Mouse (Mus musculus) left cerebral cortex, postnatal 14 days (tissue): ENCODE results near the gene Mettl6. TPM values are rescaled to one million over a fixed set of nuclear protein-coding genes. Genes with fewer than 3 reads are reported as not detected.

ENCODE experiments used
- DNase-seq, 2 experiments: peaks; one replicate each; pipeline ENCODE4 v3.0.0; 2021 to 2022; ENCODE audit warnings: low spot score in 2 of 2, mixed read lengths in 1 of 2
- intact Hi-C: fragments of 180-260 bp; cut with DNase I; formaldehyde crosslinking; loops from one replicate; pipeline ENCODE4 v1.15.1; 2025
- long read RNA-seq, 2 experiments: library from polyadenylated mRNA; stranded (forward); transcript quantifications; one replicate each; pipeline ENCODE4 v2.0.0; 2021
- total RNA-seq, 2 experiments: library from RNA; stranded (reverse); gene quantifications; 2 replicates each; pipeline ENCODE4 v1.2.3; 2021

The Mettl6 gene
- 10 to 100 TPM; 24.9 to 29.4 TPM for total RNA-seq
- long read RNA-seq, experiment 1, transcript Mettl6-201 (6 exons, 3,946 nt) = major isoform, 15 of 35 reads
- long read RNA-seq, experiment 1, partial matches to known transcripts = 3 of 35 reads
- long read RNA-seq, experiment 1, other reads (novel, unspliced or antisense) = 8 of 35 reads
- long read RNA-seq, experiment 2, transcript Mettl6-207 (5 exons, 793 nt) = minor isoform, 6 of 37 reads
- long read RNA-seq, experiment 2, transcript Mettl6-201 (6 exons, 3,946 nt) = major isoform, 19 of 37 reads
- long read RNA-seq, experiment 2, partial matches to known transcripts = 2 of 37 reads
- long read RNA-seq, experiment 2, other reads (novel, unspliced or antisense) = 9 of 37 reads

DNA sequence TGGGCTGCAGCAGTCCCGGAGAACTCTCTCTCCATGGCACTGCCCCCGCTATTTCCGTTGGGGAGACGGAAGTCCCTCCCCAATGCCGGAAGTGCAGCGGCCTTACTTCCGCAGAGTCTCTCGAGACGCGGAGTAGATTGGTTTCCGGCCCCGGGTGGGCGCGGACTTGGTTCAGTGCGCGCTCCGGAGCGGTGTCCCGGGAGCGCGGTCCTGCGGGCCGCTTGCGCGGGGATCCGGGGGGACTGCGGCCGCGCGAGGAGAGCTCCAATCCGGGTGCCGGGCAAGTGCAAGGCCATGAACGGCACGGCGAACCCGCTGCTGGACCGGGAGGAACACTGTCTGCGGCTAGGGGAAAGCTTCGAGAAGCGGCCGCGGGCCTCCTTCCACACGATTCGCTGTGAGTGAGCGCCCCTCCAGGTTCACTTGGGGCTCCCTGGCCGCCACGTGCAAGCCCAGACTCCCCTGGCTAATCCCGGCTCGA is at the start of gene Mettl6:
TSS of gene Mettl6 (minus strand) at position 66 of the 481 bp plus-strand sequence.
- DNase-seq = peak; percentile 87 to 90
- intact Hi-C loops = no loop called here

- intact Hi-C loops = no loop called here
- no peak for DNase-seq
Measured at GRCm38 (mm10) chr14:31543885-31544442, 49.1 kb upstream of the Mettl6 start.

DNA sequence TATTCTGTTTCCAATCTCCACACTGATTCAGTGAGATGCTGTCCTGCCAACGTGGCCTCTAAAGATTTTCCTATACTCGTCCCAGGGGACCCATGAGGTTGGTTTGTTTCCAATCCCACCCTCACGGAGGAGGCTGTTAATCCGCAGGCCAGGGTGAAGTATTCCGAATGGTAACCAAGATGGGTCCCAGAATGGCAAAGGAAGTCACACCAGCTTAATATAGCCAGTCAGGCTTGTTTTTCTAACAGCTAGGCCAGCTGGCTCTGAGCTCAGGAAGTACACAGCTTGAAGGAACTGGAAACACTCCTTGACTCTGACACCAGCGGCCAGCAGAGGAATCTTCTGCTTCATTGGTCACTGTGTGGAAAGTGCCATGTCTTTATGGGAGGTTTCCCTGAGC is 42.5 kb upstream of the Mettl6 start:
- intact Hi-C loops = no loop called here
- peak; percentile 9 to 15 for DNase-seq

- no peak for DNase-seq
- intact Hi-C loops = no loop called here
Measured at GRCm38 (mm10) chr14:31532656-31533055, 37.8 kb upstream of the Mettl6 start.

GRCm38 (mm10) chr14:31531506-31532148 is 36.8 kb upstream of the Mettl6 start:
- no peak for DNase-seq
- intact Hi-C loops = no loop called here

DNA sequence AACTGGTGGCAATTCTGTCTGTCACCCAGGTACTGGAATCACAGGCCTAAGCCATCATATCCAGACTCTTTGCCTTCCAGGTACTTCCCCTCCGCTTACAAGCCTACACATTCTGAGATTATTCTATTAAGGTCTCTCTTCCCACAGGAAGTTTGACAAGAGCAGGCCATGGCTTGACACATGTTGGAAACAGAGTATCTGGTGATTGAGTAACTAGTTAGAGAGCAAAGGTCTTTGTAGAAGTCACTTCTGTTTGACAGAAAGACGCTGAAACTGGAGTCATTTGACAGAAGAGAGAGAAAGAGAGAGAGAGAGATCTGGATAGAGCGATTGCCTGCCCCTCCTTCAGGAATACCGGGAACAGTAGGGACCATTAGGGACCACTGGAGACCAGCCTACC is 36.0 kb upstream of the Mettl6 start:
- no peak for DNase-seq
- intact Hi-C loops = no loop called here

- intact Hi-C loops = no loop called here
- no peak for DNase-seq
Measured at GRCm38 (mm10) chr14:31525040-31525810, 30.4 kb upstream of the Mettl6 start.

DNA sequence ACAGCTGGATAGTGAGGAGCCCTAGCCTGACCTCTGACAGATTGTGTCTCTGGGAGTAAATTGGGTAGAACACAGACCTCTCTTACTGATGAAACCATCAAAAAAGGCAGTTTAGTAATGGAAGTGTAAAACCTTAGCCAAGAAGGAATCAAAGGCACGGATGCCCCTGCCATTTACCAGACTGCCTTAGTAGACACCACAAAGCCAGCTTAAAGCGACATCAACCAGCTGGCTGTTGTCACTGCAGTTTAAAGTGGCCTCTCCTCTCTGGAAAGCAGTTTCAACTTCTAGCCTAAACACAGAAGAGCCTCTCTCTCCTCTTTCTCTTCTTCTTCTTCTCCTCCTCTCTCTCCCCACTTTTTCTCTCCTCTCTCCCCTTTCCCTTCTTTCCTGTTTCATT is 26.5 kb upstream of the Mettl6 start:
- intact Hi-C loops = loop anchor here (5.0 kb wide), 1 partner anchor 81 kb away; no protein-coding TSS in a partner anchor
- DNase-seq = no peak

DNA sequence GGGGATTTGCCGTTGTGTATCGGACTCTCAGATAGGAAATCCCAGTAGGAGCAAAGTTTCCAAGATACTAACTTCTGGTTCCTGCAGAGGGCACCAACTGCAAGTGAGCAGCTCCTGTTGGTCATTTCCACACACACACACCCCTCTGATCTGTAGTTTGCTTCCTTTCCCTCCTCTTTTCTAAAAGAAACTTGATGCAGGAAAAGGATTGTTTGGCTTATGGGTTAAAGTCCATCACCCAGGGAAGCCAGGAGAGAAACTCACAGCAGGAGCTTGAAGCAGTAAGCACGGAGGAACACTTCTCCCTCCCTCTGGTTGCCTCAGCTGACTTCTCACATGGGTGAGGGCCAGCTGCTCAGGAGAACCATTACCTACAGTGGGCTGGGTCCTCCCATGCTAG is 24.3 kb upstream of the Mettl6 start:
- DNase-seq = peak in 1 of 2 experiments; percentile 30
- intact Hi-C loops = no loop called here

- intact Hi-C loops = no loop called here
- DNase-seq = no peak
Measured at GRCm38 (mm10) chr14:31515895-31516294, 21.1 kb upstream of the Mettl6 start.

- DNase-seq = no peak
- intact Hi-C loops = no loop called here
Measured at GRCm38 (mm10) chr14:31510322-31510721, 15.5 kb upstream of the Mettl6 start.

GRCm38 (mm10) chr14:31509911-31510310 is 15.1 kb upstream of the Mettl6 start:
- intact Hi-C loops = no loop called here
- no peak for DNase-seq

DNA sequence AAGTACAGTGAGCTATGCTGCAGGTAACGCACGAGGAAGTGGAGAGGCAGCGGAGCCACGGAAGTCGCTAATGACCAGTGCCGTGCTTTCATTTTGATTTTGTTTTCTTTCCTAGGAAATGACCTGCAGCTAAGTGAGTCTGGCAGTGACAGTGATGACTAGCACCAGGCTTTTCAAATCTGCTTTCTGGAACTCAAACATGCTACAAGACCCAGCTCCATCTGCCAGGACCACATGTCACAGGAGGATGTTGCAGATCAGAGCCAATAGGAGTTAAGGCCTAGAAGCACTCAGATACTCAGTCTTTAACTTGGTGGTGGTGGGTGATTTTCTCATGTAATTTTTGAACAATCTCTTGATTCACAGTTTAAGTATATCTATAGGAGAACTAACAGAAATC is 11.6 kb upstream of the Mettl6 start:
- DNase-seq = no peak
- intact Hi-C loops = no loop called here

DNA sequence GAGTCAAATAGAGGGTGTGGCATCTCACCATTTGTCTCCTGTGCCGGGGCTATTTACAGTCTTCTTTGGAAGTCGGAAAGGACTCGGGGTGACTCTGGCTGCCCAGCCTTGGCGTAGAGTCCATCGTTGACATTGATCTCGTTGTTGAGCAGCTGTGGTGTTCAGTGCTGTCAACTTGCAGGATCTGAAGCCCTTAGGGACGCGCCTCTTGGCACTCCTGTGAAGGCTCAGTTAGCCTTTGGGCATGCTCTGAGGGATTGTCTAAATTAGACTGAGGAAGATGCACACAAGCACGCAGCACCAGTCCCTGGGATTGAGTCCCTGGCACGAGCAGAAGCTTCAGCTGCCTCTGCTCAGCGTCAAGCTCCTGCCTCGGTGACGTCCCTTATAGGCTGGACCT is 8.6 kb upstream of the Mettl6 start:
- no peak for DNase-seq
- intact Hi-C loops = no loop called here

GRCm38 (mm10) chr14:31499526-31499925 is 4.7 kb upstream of the Mettl6 start:
- intact Hi-C loops = no loop called here

DNA sequence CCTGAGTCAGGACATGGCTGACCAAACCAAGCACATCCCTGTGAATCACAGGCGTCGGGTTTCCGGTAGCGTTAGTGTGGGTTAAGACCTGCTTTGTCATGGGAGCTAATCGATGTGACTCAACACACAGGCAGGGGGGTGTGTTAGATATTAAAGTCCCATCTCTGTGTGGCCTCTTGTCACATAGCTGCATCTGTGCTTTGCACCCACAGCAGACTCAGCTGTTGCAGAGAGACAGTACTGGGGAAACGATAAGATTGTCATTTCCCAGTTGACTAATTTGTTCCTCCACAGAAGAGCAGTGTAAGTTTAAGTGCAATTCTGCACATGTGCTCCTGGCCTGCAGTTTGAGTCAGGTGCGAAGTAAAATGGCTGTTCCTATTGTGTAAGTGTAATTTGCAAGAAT is 1.4 kb upstream of the Mettl6 start:
- no peak for DNase-seq
- intact Hi-C loops = no loop called here

More at GRCm38 (mm10) chr14:31499526-31499925, 4.7 kb upstream of the Mettl6 start:
- no peak for DNase-seq

DNA sequence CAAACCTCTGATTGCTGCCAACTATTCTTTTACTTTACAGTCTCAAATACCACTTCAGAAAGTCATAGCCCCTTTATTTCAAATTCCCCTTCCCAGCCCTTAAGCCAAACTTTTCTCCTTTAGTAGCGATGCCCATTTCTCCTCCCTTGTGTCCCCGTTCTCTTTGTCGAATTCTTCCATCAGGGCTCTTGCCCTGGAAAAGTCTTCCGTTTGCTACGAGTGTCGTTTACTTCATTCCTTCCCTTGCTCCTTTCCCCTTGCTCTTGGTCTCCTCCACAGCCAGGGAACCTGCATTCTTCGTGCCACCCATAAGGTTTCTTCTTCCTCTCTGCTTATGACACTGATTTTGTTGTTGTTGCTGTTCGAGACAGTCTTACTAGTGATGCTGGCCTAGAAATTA is 698 bp upstream of the Mettl6 start:
- intact Hi-C loops = no loop called here

DNA sequence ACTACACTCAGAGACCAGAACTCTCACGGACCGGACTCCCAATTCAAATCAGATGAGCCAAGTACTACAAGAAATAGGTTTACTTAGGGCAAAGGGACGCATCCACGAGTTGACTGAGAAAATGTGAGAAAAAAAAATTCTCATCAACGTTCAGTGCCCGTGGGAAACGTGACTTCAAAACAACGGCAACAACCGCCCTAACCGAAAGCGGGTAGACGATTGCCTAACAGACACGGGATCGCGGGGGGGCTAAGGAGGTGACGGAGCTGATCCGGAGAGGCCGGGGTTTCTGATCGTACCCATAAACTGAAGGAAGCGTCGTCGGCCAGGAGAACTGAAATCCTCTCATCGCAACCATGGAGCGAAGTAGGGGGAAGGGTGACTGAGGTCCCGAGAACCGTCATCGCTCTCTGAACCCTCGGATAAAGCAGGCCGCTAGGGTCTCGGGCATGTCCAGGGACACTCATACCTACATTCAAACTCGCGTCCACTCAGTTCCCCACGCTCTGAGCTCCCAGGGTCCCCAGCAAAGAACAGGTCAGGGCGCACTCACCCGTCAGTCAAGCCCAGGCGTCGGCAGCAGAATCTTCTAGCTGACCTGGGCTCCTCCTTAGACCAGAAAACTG is 378 bp downstream of the Mettl6 start, which contains the start of gene Eaf1:
TSS of gene Eaf1 (plus strand) at position 51 of the 626 bp plus-strand sequence.
- intact Hi-C loops = no loop called here
- peak in 1 of 2 experiments; percentile 17 for DNase-seq

More for the DNA sequence above, 698 bp upstream of the Mettl6 start:
- DNase-seq = no peak

DNA sequence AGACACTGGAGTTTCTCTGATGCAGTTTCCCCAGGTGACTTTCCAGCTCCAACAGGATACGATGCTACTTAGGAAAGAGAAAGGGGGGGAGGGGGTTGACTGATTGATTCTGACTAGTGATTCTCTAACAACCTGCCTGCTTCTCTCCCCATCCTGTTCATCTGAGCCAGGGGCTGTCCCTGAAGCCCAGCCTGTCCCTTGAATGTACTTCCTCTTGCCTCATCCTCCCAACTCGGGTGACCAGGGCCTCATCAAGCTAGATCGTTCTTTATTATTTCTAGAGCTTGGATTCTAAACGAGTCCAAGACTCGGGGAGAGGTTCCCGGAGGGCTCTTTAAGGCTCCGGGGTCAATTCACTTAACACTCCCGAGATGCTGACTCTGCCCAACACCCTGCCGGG is 939 bp downstream of the Mettl6 start:
- no peak for DNase-seq
- intact Hi-C loops = no loop called here
